Mouse (Mus musculus): ENCODE results near the gene Shtn1. TPM values are rescaled to one million over a fixed set of nuclear protein-coding genes. Genes with fewer than 3 reads are reported as not detected.

Shtn1 gene
- polyA plus RNA-seq, 1 experiment: not detected

GRCm38 (mm10) chr19:59074381-59074780 lies 1.5 kb downstream of the Shtn1 start:
- Histone ChIP-seq H3K36me3 (ENCODE audit: control insufficient read depth) (no peaks in the 10 kb centered on the region), H3K9me3 (ENCODE audit: control insufficient read depth, low read length) (no peaks in the 10 kb centered on the region), H3K27me3 (ENCODE audit: control insufficient read depth) (peaks cover 24% of the 10 kb centered on the region), H3K4me3 (replicated peaks) (no peak overlapping the region), H3K4me1 (ENCODE audit: control insufficient read depth) (no peaks in the 10 kb centered on the region)
- TF ChIP-seq TAL1 (IDR thresholded peaks at IDR 0.05; ENCODE audit: low read length) (no peak), GATA1 (IDR thresholded peaks at IDR 0.05; ENCODE audit: low read length) (no peak)

DNA sequence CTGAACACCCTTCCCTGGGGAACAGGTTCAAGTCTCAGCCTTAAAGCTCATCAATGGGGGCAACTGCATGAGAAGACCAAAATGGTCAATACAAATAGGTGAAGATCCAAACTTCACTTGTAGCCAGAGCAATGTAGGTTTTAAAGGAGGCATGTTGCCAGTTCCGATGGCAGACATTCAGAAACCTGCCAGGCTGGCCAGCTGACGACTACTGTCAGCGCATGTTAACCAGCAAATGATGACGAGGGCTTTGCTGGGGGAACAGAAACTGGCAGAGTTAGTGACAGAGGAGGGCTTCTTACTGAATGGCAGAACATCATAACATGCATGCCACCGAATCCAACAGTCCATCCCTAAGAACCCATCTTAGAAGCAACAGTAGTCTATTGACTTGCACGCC lies 2.9 kb downstream of the Shtn1 start:
- H3K27me3 ChIP-seq (ENCODE audit: control insufficient read depth): peaks cover 24% of the 10 kb centered on the region
- H3K9me3 ChIP-seq (ENCODE audit: control insufficient read depth, low read length): no peaks in the 10 kb centered on the region
- H3K36me3 ChIP-seq (ENCODE audit: control insufficient read depth): no peaks in the 10 kb centered on the region
- H3K4me3 ChIP-seq (replicated peaks): no peak overlapping the region
- H3K4me1 ChIP-seq (ENCODE audit: control insufficient read depth): no peaks in the 10 kb centered on the region
- TF ChIP-seq TAL1 (IDR thresholded peaks at IDR 0.05; ENCODE audit: low read length) (no peak), GATA1 (IDR thresholded peaks at IDR 0.05; ENCODE audit: low read length) (no peak)

DNA sequence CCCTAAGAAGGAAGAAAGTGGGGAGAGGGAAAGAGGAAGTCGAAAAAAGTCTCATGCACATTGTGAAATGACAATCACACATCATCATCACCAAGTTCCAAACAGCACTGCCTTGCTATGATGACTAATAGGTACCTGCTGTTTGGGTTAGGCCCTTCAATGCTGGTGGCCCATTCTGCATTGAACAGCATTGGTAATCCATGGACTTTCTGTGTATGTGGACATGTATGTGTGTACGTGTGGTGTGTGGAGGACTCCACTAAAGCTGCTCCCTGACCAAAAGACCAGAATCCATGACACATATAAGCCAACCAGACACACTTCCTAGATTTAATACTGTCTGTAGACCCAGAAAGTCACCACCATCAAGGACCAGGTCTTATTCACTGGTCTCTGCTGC lies 3.9 kb downstream of the Shtn1 start:
- no peak overlapping the region for H3K4me3 ChIP-seq (replicated peaks)
- H3K36me3 ChIP-seq (ENCODE audit: control insufficient read depth): no peaks in the 10 kb centered on the region
- H3K9me3 ChIP-seq (ENCODE audit: control insufficient read depth, low read length): no peaks in the 10 kb centered on the region
- peaks cover 24% of the 10 kb centered on the region for H3K27me3 ChIP-seq (ENCODE audit: control insufficient read depth)
- H3K4me1 ChIP-seq (ENCODE audit: control insufficient read depth): no peaks in the 10 kb centered on the region
- TF ChIP-seq GATA1 (IDR thresholded peaks at IDR 0.05; ENCODE audit: low read length) (no peak), TAL1 (IDR thresholded peaks at IDR 0.05; ENCODE audit: low read length) (no peak)

GRCm38 (mm10) chr19:59071396-59071795 lies 4.5 kb downstream of the Shtn1 start:
- Histone ChIP-seq H3K4me1 (ENCODE audit: control insufficient read depth) (no peaks in the 10 kb centered on the region), H3K4me3 (replicated peaks) (no peak overlapping the region), H3K36me3 (ENCODE audit: control insufficient read depth) (no peaks in the 10 kb centered on the region), H3K9me3 (ENCODE audit: control insufficient read depth, low read length) (no peaks in the 10 kb centered on the region), H3K27me3 (ENCODE audit: control insufficient read depth) (peaks cover 22% of the 10 kb centered on the region)
- TF ChIP-seq TAL1 (IDR thresholded peaks at IDR 0.05; ENCODE audit: low read length) (no peak), GATA1 (IDR thresholded peaks at IDR 0.05; ENCODE audit: low read length) (no peak)

- no peak for TF ChIP-seq TAL1 (IDR thresholded peaks at IDR 0.05; ENCODE audit: low read length)
- no peak for TF ChIP-seq GATA1 (IDR thresholded peaks at IDR 0.05; ENCODE audit: low read length)
- H3K4me1 ChIP-seq (ENCODE audit: control insufficient read depth): no peaks in the 10 kb centered on the region
- H3K4me3 ChIP-seq (replicated peaks): no peak overlapping the region
- H3K27me3 ChIP-seq (ENCODE audit: control insufficient read depth): no peaks in the 10 kb centered on the region
- no peaks in the 10 kb centered on the region for H3K36me3 ChIP-seq (ENCODE audit: control insufficient read depth)
- no peaks in the 10 kb centered on the region for H3K9me3 ChIP-seq (ENCODE audit: control insufficient read depth, low read length)
These were observed 8.2 kb downstream of the Shtn1 start for GRCm38 (mm10) chr19:59067652-59068051.

DNA sequence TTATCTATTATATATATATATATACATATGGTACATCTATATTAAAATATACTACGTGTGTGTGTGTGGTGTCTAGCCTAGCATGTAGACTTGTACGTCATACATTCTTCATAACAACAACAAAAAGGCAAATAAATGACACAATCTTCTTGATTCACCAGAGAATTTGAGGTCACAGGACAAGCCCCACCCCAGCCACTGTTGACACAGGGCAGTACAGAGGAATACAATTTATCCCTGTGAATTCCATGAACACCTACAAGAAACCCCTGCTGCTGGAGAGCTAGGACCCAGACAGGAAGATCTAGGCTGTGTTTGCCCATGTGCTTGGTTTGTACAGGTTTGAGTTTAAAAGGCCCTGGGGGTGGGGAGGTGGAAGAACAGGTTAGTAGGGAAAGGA lies 9.2 kb downstream of the Shtn1 start:
- no peaks in the 10 kb centered on the region for H3K9me3 ChIP-seq (ENCODE audit: control insufficient read depth, low read length)
- no peak overlapping the region for H3K4me3 ChIP-seq (replicated peaks)
- H3K4me1 ChIP-seq (ENCODE audit: control insufficient read depth): no peaks in the 10 kb centered on the region
- H3K36me3 ChIP-seq (ENCODE audit: control insufficient read depth): no peaks in the 10 kb centered on the region
- H3K27me3 ChIP-seq (ENCODE audit: control insufficient read depth): no peaks in the 10 kb centered on the region
- TF ChIP-seq GATA1 (IDR thresholded peaks at IDR 0.05; ENCODE audit: low read length) (no peak), TAL1 (IDR thresholded peaks at IDR 0.05; ENCODE audit: low read length) (no peak)

DNA sequence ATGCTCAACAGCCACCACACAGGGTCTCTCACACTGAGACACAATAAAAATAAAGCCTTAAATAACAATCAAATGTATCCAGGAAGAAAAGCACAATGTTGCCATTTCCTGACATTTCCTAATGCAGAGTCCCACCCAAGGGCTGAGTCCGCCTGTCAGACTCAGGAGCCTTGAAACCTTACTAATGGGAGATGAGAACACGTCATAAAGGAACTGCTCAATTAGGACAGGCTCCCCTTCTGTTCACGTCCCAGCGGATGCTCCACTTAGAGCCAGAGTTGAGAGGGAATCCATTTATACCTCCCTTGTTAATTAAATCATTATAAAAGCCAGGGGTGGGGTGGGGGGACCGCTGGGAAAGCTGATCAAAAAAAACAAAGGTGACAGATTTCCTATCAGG lies 9.8 kb downstream of the Shtn1 start:
- Histone ChIP-seq H3K4me1 (ENCODE audit: control insufficient read depth) (no peaks in the 10 kb centered on the region), H3K27me3 (ENCODE audit: control insufficient read depth) (no peaks in the 10 kb centered on the region)
- TF ChIP-seq TAL1 (IDR thresholded peaks at IDR 0.05; ENCODE audit: low read length): no peak
- TF ChIP-seq GATA1 (IDR thresholded peaks at IDR 0.05; ENCODE audit: low read length): no peak

DNA sequence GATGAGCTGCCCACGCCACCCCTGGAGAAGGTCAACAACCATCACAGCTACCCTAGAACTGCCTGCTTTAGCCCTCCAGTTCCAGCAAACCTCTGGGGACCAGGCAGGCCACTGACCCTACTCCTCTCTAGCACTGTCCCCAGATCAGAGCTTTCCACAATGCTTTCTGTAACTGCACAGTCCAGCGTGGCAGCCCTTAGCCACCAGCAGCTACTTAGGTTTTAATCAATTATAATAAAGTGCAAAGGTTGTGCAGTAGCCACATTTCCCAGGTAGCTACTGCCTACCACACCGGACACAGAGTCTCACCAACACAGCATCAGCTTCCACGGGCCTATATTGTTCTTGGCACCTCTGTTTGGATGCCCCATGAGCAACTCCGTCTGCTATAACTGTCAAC lies 11.3 kb downstream of the Shtn1 start:
- no peaks in the 10 kb centered on the region for H3K9me3 ChIP-seq (ENCODE audit: control insufficient read depth, low read length)
- H3K4me1 ChIP-seq (ENCODE audit: control insufficient read depth): no peaks in the 10 kb centered on the region
- H3K27me3 ChIP-seq (ENCODE audit: control insufficient read depth): no peaks in the 10 kb centered on the region
- no peak overlapping the region for H3K4me3 ChIP-seq (replicated peaks)
- no peak for TF ChIP-seq GATA1 (IDR thresholded peaks at IDR 0.05; ENCODE audit: low read length)
- H3K36me3 ChIP-seq (ENCODE audit: control insufficient read depth): no peaks in the 10 kb centered on the region

More for the DNA sequence above, 9.8 kb downstream of the Shtn1 start:
- Histone ChIP-seq H3K4me3 (replicated peaks) (no peak overlapping the region), H3K36me3 (ENCODE audit: control insufficient read depth) (no peaks in the 10 kb centered on the region), H3K9me3 (ENCODE audit: control insufficient read depth, low read length) (no peaks in the 10 kb centered on the region)

DNA sequence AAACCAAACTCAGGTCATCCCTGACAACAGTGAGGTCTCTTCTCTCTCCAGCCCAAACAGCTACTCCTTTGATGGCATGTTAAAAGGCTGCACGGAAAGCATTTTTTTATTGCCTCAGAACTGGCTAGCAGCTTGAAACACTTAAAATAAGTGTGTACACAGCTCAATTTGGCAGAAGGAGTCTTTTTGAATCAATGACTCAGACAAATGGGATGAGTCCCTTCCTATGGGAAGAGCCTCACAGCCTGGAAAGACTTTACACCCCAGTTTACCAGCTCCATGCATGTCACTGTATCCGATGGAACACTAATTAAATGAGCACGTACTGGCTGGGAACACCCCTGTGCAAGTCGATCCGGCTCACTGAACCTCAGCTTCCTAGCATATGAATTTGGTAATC lies 12.3 kb downstream of the Shtn1 start:
- Histone ChIP-seq H3K4me1 (ENCODE audit: control insufficient read depth) (no peaks in the 10 kb centered on the region), H3K9me3 (ENCODE audit: control insufficient read depth, low read length) (no peaks in the 10 kb centered on the region), H3K4me3 (replicated peaks) (no peak overlapping the region), H3K36me3 (ENCODE audit: control insufficient read depth) (no peaks in the 10 kb centered on the region), H3K27me3 (ENCODE audit: control insufficient read depth) (no peaks in the 10 kb centered on the region)
- no peak for TF ChIP-seq TAL1 (IDR thresholded peaks at IDR 0.05; ENCODE audit: low read length)
- no peak for TF ChIP-seq GATA1 (IDR thresholded peaks at IDR 0.05; ENCODE audit: low read length)

DNA sequence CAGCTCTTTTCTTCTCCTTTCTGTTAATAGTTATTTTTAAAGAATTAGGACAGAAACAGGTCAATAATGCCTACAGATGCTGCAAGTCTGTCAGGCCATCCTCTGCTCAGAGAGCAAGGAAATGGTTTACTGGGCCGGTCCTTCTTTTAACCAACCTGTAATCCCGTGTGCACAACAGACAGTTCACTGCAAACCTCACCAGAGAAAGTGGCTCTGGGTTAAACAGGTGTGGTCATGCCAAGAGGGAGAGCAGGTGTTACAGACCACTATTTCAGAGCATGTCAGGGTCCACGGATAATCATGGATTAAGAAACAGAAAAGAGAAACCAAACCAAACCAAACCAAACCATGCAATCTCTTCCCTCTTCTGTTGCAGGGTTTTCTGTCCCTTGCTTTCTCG lies 17.8 kb downstream of the Shtn1 start:
- Histone ChIP-seq H3K9me3 (ENCODE audit: control insufficient read depth, low read length) (no peaks in the 10 kb centered on the region), H3K36me3 (ENCODE audit: control insufficient read depth) (no peaks in the 10 kb centered on the region), H3K27me3 (ENCODE audit: control insufficient read depth) (no peaks in the 10 kb centered on the region), H3K4me3 (replicated peaks) (no peak overlapping the region), H3K4me1 (ENCODE audit: control insufficient read depth) (no peaks in the 10 kb centered on the region)
- TF ChIP-seq GATA1 (IDR thresholded peaks at IDR 0.05; ENCODE audit: low read length) (no peak), TAL1 (IDR thresholded peaks at IDR 0.05; ENCODE audit: low read length) (no peak)
